Mouse (Mus musculus) lung, embryonic 14.5 days (tissue): ENCODE measurements around the gene Coro2a. TPM values are rescaled to one million over a fixed set of nuclear protein-coding genes. Genes with fewer than 3 reads are reported as not detected.
A peak's percentile ranks its signal among the peaks of the same experiment; 100 is the strongest.
"Not testable (repeated sequence)": the region's sequence is repeated elsewhere in the genome, so short reads cannot be mapped to it uniquely, and the experiment has no call there.

Experiments
- ATAC-seq: fragments of 200-750 bp; cut with Nextera tagmentation; 2 replicates; pipeline ENCODE4 v1.8.0; 2017; ENCODE audit warnings: mild to moderate bottlenecking, moderate TSS enrichment, moderate library complexity; ENCODE audit not compliant: insufficient read depth
- DNase-seq: peaks from one replicate; pipeline ENCODE4 v3.0.0-alpha.2; 2015
- H3K27ac ChIP-seq: fragments of 300-500 bp; sonication (generic); 2 replicates; pipeline ENCODE4 v1.5.1; 2014; ENCODE audit warnings: low read depth, mild to moderate bottlenecking, moderate library complexity
- H3K27me3 ChIP-seq: fragments of 300-500 bp; sonication (generic); 2 replicates; pipeline ENCODE4 v1.6.1; 2014; ENCODE audit warnings: low read length, control low read depth; ENCODE audit not compliant: insufficient read depth
- H3K36me3 ChIP-seq: fragments of 300-500 bp; sonication (generic); 2 replicates; pipeline ENCODE4 v1.6.1; 2014; ENCODE audit warnings: control low read depth; ENCODE audit not compliant: insufficient read depth
- H3K4me1 ChIP-seq: fragments of 300-500 bp; sonication (generic); 2 replicates; pipeline ENCODE4 v1.6.1; 2014; ENCODE audit warnings: antibody characterized with exemption, control low read depth; ENCODE audit not compliant: insufficient read depth
- H3K4me2 ChIP-seq: fragments of 300-500 bp; sonication (generic); 2 replicates; pipeline ENCODE4 v1.6.1; 2014; ENCODE audit warnings: mild to moderate bottlenecking
- H3K4me3 ChIP-seq: fragments of 300-500 bp; sonication (generic); 2 replicates; pipeline ENCODE4 v1.5.1; 2014; ENCODE audit warnings: low read depth, low read length
- H3K9ac ChIP-seq: fragments of 300-500 bp; sonication (generic); 2 replicates; pipeline ENCODE4 v1.6.1; 2014
- H3K9me3 ChIP-seq: fragments of 300-500 bp; sonication (generic); 2 replicates; pipeline ENCODE4 v1.6.1; 2016; ENCODE audit warnings: low read depth, low read length, control low read depth
- CTCF ChIP-seq: IDR thresholded peaks from 2 replicates; pipeline ENCODE4 v1.5.1; 2016; ENCODE audit warnings: antibody characterized with exemption, low read depth
- WGBS: fragments of 180-500 bp; shearing (Covaris S2); extraction: QIAGEN DNeasy Blood & Tissue Kit; methylation state at CpG from one replicate; pipeline ENCODE4 v1.1.7; 2014; 5-methylcytosine and 5-hydroxymethylcytosine counted together
- polyA plus RNA-seq: library from polyadenylated mRNA; unstranded; fragments of >200 nt; fragmentation: Nextera tagmentation; extraction: Ambion mirVana; gene quantifications from 2 replicates; pipeline ENCODE4 v1.2.1, GENCODE M21; 2014

Coro2a gene
- polyA plus RNA-seq, 1 experiment from 2014 or later: 3.3 TPM

DNA sequence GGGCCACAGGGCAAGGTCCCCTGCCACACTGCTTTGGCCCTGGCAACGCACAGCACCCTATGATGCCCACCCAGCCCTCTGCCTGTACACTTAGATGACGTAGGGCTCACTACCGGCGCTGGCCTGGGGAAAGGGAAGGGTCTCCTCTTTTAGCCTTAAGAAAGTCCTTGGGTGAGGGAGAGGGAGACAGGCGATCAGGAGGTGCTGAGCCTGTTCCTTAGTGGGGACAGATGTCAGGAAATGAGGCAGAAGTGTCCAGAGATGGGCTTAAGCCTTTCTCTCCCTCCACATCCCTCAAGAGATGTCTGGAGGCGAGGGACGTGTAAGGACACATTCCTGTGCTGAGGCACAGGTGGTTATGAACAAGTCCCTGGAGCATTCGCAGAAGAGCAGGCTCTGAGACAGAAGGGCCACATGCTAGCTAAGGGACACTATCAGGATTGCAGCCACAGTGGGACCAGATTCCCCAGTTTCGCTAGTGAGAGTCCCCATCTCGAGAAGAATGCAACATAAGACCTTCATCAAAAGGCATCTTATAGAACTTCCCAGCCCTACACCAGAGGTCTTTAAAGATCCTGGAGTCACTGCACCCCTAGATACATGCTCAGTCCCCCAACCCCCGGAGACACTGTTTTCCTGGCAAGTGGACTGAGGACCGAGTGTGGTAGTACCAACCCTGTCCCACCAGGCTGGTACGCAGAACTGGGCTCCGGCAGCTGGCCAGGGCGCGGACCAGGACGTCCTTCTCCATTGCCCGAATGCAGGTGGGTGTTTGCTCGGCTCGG lies 1.3 kb downstream of the Coro2a start:
- ATAC-seq (0 out of 2 replicates have a peak, but pooled peaks have one; percentile 2), DNase-seq (no peak)
- H3K4me3 ChIP-seq: peak overlapping the region; percentile 52
- no peak overlapping the region for H3K27ac ChIP-seq
- peak overlapping the region; percentile 98 for H3K4me2 ChIP-seq
- no peak for TF ChIP-seq CTCF
- no peaks in the 10 kb centered on the region for H3K9me3 ChIP-seq
- WGBS: 37% methylated on average over 20 of the region's 20 CpGs
- peaks cover 35% of the 10 kb centered on the region for H3K27me3 ChIP-seq
- H3K4me1 ChIP-seq: no peaks in the 10 kb centered on the region
- no peak overlapping the region for H3K9ac ChIP-seq
- H3K36me3 ChIP-seq: no peaks in the 10 kb centered on the region

- not testable (repeated sequence) for H3K36me3 ChIP-seq, H3K4me2 ChIP-seq, H3K9ac ChIP-seq, H3K4me3 ChIP-seq, H3K27ac ChIP-seq, ATAC-seq, H3K4me1 ChIP-seq, DNase-seq, H3K9me3 ChIP-seq
- H3K27me3 ChIP-seq: peaks cover 35% of the 10 kb centered on the region
- 79% methylated on average over 11 of the region's 12 CpGs for WGBS
Measured at GRCm38 (mm10) chr4:46599609-46600008, 2.4 kb downstream of the Coro2a start.

GRCm38 (mm10) chr4:46598981-46599380 lies 3.0 kb downstream of the Coro2a start:
- DNase-seq (no peak), ATAC-seq (no peak)
- no peak overlapping the region for H3K4me2 ChIP-seq
- peaks cover 35% of the 10 kb centered on the region for H3K27me3 ChIP-seq
- WGBS: 68% methylated on average over 6 of the region's 6 CpGs
- no peak for TF ChIP-seq CTCF
- no peaks in the 10 kb centered on the region for H3K4me1 ChIP-seq
- no peak overlapping the region for H3K27ac ChIP-seq
- no peaks in the 10 kb centered on the region for H3K36me3 ChIP-seq
- no peak overlapping the region for H3K9ac ChIP-seq
- no peak overlapping the region for H3K4me3 ChIP-seq
- H3K9me3 ChIP-seq: no peaks in the 10 kb centered on the region

DNA sequence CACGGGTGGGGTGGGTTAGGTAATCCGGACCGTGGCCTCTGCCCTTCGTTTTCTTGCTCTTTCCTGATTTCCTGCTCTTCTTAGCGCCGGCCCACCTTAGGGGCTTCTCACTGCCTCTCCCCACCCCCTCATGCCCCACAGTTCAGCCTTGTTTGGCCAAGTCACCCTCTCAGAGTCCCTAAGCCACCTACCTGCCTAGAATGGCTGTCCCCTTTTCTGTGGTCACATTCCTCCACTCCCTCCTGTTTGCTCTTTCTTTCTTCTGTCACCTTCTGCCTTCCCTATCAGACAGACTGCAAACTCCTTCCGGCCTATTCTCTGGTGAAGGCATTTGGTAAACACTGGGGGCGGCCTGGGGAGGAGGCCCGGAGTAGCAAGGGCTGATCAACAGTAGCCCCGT lies 3.9 kb downstream of the Coro2a start:
- Histone ChIP-seq H3K4me1 (no peaks in the 10 kb centered on the region), H3K4me3 (no peak overlapping the region), H3K9ac (no peak overlapping the region), H3K9me3 (no peaks in the 10 kb centered on the region), H3K36me3 (no peaks in the 10 kb centered on the region), H3K27me3 (peaks cover 34% of the 10 kb centered on the region), H3K4me2 (no peak overlapping the region), H3K27ac (no peak overlapping the region)
- 34% methylated on average over 10 of the region's 10 CpGs for WGBS
- ATAC-seq (no peak), DNase-seq (no peak)
- no peak for TF ChIP-seq CTCF

DNA sequence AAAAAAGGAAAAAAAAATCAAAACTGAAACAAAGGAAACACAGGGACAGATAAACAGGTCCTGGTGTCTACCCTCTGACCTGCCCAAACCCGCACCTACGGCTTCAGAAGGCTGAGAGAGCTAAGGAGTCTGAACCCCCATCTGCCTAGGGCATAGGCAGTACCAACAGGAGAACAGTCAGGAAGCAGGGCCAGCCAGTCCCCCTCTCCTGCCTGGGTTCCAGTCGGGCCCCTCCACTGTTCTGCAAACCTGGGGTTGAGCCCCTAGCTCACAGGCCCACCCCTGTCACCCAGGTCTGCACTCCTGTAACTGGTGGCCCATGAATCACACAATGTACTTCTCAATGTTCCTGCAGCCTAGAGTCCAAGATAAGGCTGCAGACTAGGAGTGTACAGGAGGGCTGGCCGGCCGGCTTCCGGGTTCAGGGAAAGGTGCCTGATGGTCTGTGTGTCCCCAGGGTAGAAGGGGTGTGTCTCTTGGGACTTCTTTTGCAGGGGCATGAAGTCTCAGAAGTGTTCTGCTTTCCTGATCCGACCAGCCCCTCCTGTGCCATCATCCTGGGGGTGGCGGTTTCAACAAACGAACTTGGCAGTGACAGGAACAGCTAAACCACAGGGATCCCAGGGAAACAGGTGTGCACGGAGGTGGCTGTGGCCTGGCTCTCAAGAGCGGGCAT lies 4.6 kb downstream of the Coro2a start:
- H3K4me1 ChIP-seq: no peaks in the 10 kb centered on the region
- DNase-seq (no peak), ATAC-seq (no peak)
- H3K4me3 ChIP-seq: no peak overlapping the region
- TF ChIP-seq CTCF: no peak
- H3K9me3 ChIP-seq: no peaks in the 10 kb centered on the region
- H3K9ac ChIP-seq: no peak overlapping the region
- H3K27me3 ChIP-seq: peaks cover 27% of the 10 kb centered on the region
- no peak overlapping the region for H3K27ac ChIP-seq
- no peaks in the 10 kb centered on the region for H3K36me3 ChIP-seq
- WGBS: 56% methylated on average over 11 of the region's 11 CpGs
- H3K4me2 ChIP-seq: 0 out of 2 replicates have a peak overlapping the region, but pooled peaks have one; percentile 12

GRCm38 (mm10) chr4:46596398-46596797 lies 5.6 kb downstream of the Coro2a start:
- ATAC-seq: no peak
- no peaks in the 10 kb centered on the region for H3K9me3 ChIP-seq
- no peak for TF ChIP-seq CTCF
- 68% methylated on average over 6 of the region's 6 CpGs for WGBS
- H3K4me3 ChIP-seq: no peak overlapping the region
- no peak for DNase-seq
- H3K27ac ChIP-seq: no peak overlapping the region
- no peaks in the 10 kb centered on the region for H3K4me1 ChIP-seq
- peaks cover 20% of the 10 kb centered on the region for H3K27me3 ChIP-seq
- H3K9ac ChIP-seq: no peak overlapping the region
- no peaks in the 10 kb centered on the region for H3K36me3 ChIP-seq
- H3K4me2 ChIP-seq: no peak overlapping the region

GRCm38 (mm10) chr4:46594131-46594530 lies 7.9 kb downstream of the Coro2a start:
- H3K4me1 ChIP-seq: no peaks in the 10 kb centered on the region
- TF ChIP-seq CTCF: no peak

More at GRCm38 (mm10) chr4:46594131-46594530, 7.9 kb downstream of the Coro2a start:
- no peak overlapping the region for H3K27ac ChIP-seq
- H3K9me3 ChIP-seq: no peaks in the 10 kb centered on the region
- DNase-seq: no peak
- H3K4me2 ChIP-seq: no peak overlapping the region
- no peaks in the 10 kb centered on the region for H3K36me3 ChIP-seq
- no peak overlapping the region for H3K9ac ChIP-seq
- no peak for ATAC-seq
- WGBS: 82% methylated on average over 5 of the region's 5 CpGs
- no peak overlapping the region for H3K4me3 ChIP-seq
- peaks cover 5% of the 10 kb centered on the region; the same call in 1 of the 2 replicates for H3K27me3 ChIP-seq
